Mouse (Mus musculus): ENCODE results near the gene Gzmm.

Gzmm gene

DNA sequence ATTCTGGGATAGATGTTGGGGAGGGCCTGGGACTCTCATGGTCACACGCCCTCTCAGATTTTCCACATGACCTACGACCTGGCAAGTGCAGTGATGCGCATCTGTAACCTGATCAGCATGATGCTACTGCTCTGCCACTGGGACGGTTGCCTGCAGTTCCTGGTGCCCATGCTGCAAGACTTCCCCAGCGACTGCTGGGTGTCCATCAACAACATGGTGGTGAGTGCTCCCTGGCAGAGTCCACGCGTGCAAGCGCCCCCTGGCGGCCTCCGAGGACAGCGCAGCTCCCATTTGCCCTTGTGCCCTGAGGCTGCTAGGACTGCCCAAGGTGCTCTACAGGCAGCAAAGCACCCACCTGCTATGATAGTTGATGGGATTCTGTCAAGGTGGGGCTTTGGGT is 37.3 kb downstream of the Gzmm start:
- DNase-seq (ENCODE audit: low spot score), result peak; percentile 74

DNA sequence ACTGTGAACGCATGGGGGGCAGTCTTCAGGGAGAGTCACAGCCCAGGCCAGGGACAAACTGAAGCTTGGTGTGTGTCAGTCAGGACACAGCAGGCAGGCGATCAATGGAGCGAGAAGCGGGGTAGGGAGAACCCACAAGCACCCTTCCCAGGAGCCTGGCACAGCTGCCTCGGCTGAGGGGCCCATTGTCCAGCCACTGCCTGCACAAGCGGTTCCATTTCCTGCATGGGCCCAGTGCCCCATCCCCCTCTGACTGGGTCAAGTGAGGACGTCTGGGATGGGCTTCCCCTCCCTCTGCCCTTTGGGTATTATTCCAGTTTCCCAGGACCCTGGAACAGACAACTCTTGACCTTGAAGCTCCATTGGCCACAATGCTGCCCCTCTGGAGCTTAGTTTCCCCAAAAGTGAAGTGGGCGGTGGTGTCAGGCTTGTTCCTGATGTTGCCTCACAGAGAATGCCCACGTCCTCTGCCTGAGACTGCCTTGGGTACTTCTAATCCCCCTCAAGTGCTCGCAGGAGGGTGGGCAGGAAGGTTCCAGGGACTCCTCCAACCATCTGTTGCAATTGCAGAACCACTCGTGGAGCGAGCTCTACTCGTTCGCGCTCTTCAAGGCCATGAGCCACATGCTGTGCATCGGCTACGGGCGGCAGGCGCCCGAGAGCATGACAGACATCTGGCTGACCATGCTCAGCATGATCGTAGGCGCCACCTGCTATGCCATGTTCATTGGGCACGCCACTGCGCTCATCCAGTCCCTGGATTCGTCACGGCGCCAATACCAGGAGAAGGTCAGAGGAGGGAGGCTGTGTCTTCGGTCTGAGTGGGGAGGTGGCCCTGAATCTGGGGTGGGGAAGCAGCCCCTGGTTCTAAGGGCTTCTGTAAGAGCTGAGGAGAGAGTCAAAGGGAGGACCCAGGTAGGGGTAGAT is 39.8 kb downstream of the Gzmm start:
- DNase-seq (ENCODE audit: low spot score), result no peak

DNA sequence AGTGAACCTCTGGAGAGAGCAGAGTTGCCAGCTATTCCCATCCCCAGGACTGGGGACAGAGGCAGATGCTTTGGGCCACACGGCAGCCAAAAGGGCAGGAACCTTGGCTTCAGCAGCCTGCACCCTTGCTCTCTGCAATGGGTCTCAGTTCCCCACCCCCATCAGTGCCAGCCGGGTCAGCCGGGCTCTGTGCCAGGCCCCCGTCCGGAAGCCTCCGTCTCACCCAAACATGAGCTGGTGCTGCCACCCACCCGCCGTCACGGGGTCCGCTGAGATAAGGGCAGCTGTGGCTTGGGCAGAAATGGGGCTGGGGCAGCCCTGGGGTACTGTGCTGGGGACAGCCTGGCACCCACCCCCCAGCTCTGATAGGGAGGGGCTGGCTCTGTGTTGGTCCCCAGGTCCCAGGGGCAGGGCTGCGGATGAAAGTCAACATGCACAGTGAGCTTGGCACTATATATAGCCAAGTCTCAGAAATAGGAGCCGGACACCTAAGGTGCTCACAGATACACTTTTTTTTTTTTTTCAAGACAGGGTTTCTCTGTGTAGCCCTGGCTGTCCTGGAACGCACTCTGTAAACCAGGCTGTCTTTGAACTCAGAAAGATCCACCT is 40.6 kb downstream of the Gzmm start:
- DNase-seq (ENCODE audit: low spot score), result peak; percentile 75

DNA sequence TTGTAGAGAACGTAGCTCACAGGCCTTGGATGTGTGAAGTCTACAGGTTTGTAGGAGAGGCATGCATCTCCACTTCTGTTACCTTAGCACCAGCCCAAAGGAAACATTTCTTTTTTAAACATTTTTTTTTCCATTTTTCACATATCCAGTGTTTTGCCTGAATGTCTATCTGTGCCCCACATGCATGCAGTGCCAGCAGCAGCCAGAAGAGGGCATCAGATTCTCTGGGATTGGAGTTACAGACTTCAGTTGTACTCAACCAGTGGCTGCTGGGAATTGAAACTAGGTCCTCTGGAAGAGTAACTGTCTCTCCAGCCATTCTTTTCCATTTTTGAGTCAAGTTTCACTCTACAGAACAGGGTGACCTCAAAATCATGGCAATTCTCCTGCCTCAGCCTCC is 43.7 kb downstream of the Gzmm start:
- DNase-seq (ENCODE audit: low spot score), result no peak

DNA sequence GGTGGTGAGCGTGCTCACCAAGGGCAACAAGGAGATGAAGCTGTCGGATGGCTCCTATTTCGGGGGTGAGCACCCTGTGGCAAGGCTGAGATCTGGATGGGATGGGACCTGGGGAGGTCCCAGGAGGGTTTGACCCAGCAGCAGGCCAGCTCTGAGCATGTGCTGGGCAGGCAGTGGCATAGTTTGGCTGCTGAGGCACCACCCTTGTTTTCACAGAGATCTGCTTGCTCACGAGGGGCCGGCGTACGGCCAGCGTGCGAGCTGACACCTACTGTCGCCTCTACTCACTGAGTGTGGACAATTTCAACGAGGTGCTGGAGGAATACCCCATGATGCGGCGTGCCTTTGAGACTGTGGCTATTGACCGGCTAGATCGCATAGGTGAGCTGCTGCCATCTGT is 45.0 kb downstream of the Gzmm start:
- DNase-seq (ENCODE audit: low spot score), result no peak

DNA sequence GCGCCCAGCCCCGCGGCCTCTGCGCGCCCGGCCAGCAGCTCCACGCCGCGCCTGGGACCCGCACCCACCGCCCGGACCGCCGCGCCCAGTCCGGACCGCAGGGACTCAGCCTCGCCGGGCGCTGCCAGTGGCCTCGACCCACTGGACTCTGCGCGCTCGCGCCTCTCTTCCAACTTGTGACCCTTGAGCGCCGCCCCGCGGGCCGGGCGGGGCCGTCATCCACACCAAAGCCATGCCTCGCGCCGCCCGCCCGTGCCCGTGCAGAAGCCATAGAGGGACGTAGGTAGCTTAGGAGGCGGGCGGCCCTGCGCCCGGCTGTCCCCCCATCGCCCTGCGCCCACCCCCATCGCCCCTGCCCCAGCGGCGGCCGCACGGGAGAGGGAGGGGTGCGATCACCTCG is 46.5 kb downstream of the Gzmm start:
- no peak for DNase-seq (ENCODE audit: low spot score)

DNA sequence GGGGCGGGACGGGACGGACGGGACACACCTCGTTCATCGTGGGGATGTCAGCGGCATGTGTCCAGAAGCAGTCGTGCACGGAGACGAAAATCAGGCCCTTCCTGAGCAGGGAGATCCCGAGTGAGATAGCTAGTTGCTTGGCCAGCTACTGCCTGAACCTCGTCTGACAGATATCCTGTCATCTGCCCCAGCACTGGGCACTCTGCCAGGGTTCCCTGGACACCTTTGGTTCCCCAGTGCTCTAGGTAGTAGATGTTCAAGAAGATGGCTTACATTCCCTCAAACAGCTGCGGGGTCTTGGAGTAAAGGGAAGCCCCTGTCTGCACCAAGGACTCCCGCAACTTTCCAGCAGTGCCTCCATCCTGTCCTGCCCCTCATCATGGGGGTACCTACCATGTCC is 47.9 kb downstream of the Gzmm start:
- DNase-seq (ENCODE audit: low spot score), result no peak

DNA sequence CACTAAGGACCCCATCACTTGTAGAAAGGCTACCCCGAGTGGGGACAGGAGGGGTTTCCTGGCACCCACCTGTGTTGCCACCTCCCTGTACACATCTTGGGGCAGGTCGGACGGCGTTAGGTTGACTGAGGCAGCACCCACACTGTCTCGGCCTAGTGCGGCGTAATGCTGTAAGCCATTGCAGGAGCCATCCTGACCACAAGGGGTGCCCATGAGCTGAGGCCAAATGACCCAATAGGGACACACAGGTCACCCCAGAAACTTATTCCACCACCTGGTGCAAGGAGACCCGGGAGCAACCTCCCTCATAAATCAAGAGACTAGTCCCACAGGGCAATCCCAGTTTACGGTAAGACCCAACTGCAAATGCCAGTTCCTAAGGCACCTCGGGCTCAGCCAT is 49.4 kb downstream of the Gzmm start:
- no peak for DNase-seq (ENCODE audit: low spot score)

DNA sequence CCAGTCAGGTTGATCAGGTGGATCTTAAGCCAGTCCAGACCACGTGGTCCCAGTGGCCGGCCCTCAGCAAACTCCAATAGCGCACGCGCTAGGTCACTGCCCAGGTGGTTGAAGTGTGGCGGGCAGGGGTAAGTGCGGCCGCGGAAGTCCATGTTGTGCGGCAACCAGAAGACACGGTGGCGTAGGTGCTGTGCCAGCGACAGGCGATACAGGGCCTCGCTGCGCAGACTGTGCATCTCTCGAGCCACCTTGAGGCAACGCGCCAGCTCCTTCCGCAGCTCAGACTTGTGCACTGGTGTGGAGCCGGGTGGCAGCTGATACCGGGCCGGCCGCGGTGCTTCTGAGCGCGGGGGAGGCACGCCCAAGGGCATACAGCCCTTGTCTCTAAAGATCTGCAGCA is 50.4 kb downstream of the Gzmm start:
- DNase-seq (ENCODE audit: low spot score), result no peak

DNA sequence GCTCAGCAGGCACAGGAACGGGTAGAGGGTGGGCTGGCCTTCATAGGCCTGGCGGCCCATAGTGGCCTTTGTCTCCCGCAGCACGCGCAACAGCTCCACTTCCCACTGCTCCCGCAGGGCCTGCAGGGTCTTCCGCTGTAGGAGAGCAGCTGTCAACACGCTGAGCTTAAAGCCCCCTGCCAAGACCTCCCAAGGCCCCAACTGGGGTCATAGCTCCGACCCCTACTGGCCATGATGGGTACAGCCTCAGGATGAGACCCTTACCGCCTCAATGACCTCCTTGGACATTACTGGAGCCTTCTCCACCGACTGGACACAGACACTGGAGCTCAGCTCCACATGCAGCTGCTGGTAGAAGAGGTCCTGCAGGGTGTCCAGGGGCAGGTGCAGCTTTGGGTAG is 52.0 kb downstream of the Gzmm start:
- no peak for DNase-seq (ENCODE audit: low spot score)

DNA sequence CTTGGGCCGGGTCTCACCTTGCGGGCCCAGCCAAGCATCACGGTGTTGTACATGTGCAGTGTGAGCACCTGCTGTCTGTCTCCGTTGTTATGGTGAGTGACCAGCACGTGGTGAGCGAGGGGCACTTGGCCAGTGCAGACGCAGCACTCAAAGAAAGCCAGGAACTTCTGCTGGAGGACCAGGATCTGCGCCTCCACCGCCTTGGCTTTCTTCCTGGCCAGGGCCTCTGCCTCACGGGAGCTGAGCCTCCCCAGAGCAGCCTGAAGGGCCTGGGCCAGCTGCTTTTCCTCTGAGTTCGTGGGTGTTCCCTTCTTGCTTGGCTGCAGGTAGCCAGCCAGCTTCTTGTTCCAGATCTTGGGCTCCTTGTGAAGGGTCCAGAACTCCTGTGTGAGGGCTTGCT is 54.3 kb downstream of the Gzmm start:
- DNase-seq (ENCODE audit: low spot score), result no peak

DNA sequence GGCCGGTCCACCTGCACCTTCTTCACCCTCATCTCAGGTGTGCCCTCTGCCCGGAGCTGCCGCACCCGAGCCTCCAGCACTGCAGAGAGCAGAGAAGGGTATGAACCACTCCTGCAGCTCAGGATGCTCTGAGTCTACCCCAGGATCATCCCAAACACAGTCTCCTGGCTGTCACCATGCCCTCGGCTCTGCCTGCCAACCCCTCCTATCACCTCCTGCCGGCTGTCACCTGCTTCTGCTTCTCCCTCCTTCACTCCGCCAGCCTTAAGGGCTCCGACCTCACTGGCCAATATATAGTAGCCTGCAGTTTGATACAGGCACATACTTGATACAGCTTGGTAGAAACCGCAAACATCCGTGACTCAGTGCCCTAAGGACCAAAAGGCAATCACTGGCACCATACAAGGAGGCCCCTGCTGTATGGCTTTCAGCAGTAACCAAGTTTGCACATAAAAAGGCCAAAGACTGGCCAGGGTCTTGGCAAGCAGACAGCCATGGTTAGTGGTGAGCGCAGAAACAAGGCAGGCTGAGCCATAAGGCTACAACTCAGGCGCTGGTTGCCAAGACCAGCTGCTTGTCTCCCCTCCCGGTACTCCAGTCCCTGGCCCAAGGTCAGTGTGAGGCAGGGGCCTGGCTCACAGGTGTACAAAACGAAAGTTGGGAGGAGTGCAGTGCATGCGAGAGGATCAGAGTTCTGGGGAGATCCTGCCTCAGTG is 55.0 kb downstream of the Gzmm start:
- no peak for DNase-seq (ENCODE audit: low spot score)

Measured in MN1 (cell line).